Mouse (Mus musculus) adrenal gland, adult (tissue): ENCODE data around the gene Camk1d.
"Not testable (repeated sequence)": the region's sequence is repeated elsewhere in the genome, so short reads cannot be mapped to it uniquely, and the experiment has no call there.

ENCODE experiments used
- DNase-seq, 2 experiments: peaks; one replicate each; pipeline ENCODE4 v3.0.0; 2022 to 2023; ENCODE audit warnings: low spot score in 1 of 2; ENCODE audit not compliant: inconsistent age in 2 of 2

The Camk1d gene

GRCm38 (mm10) chr2:5614308-5614705, 100.0 kb downstream of the Camk1d start:
- DNase-seq: no peak

GRCm38 (mm10) chr2:5613651-5614307, 100.5 kb downstream of the Camk1d start:
- DNase-seq: peak in 1 of 2 experiments; percentile 23

- no peak for DNase-seq
Observed at GRCm38 (mm10) chr2:5611601-5612000, 102.7 kb downstream of the Camk1d start.

- peak; percentile 20 to 47 for DNase-seq
Observed at GRCm38 (mm10) chr2:5610521-5610920, 103.8 kb downstream of the Camk1d start.

GRCm38 (mm10) chr2:5607920-5608841, 106.1 kb downstream of the Camk1d start:
- DNase-seq: no peak

GRCm38 (mm10) chr2:5605849-5606248, 108.5 kb downstream of the Camk1d start:
- DNase-seq: no peak

- DNase-seq: no peak
Observed at GRCm38 (mm10) chr2:5602044-5602443, 112.3 kb downstream of the Camk1d start.

GRCm38 (mm10) chr2:5601243-5601642, 113.1 kb downstream of the Camk1d start:
- DNase-seq: not testable (repeated sequence)

- no peak for DNase-seq
Observed at GRCm38 (mm10) chr2:5600183-5600962, 113.9 kb downstream of the Camk1d start.

- DNase-seq: no peak
Observed at GRCm38 (mm10) chr2:5599713-5600112, 114.6 kb downstream of the Camk1d start.

GRCm38 (mm10) chr2:5598533-5598932, 115.8 kb downstream of the Camk1d start:
- DNase-seq: no peak

GRCm38 (mm10) chr2:5596882-5597281, 117.4 kb downstream of the Camk1d start:
- no peak for DNase-seq

- peak; percentile 21 to 44 for DNase-seq
Observed at GRCm38 (mm10) chr2:5595356-5596191, 118.7 kb downstream of the Camk1d start.

- DNase-seq: no peak
Observed at GRCm38 (mm10) chr2:5592461-5593136, 121.7 kb downstream of the Camk1d start.

- no peak for DNase-seq
Observed at GRCm38 (mm10) chr2:5590074-5590473, 124.2 kb downstream of the Camk1d start.

- no peak for DNase-seq
Observed at GRCm38 (mm10) chr2:5589163-5589562, 125.2 kb downstream of the Camk1d start.

GRCm38 (mm10) chr2:5588329-5588982, 125.9 kb downstream of the Camk1d start:
- no peak for DNase-seq

- no peak for DNase-seq
Observed at GRCm38 (mm10) chr2:5584318-5585027, 129.8 kb downstream of the Camk1d start.

GRCm38 (mm10) chr2:5579391-5579790, 134.9 kb downstream of the Camk1d start:
- DNase-seq: no peak
